Mouse (Mus musculus): Measurements from ENCODE around the gene Polm.

Polm gene

DNA sequence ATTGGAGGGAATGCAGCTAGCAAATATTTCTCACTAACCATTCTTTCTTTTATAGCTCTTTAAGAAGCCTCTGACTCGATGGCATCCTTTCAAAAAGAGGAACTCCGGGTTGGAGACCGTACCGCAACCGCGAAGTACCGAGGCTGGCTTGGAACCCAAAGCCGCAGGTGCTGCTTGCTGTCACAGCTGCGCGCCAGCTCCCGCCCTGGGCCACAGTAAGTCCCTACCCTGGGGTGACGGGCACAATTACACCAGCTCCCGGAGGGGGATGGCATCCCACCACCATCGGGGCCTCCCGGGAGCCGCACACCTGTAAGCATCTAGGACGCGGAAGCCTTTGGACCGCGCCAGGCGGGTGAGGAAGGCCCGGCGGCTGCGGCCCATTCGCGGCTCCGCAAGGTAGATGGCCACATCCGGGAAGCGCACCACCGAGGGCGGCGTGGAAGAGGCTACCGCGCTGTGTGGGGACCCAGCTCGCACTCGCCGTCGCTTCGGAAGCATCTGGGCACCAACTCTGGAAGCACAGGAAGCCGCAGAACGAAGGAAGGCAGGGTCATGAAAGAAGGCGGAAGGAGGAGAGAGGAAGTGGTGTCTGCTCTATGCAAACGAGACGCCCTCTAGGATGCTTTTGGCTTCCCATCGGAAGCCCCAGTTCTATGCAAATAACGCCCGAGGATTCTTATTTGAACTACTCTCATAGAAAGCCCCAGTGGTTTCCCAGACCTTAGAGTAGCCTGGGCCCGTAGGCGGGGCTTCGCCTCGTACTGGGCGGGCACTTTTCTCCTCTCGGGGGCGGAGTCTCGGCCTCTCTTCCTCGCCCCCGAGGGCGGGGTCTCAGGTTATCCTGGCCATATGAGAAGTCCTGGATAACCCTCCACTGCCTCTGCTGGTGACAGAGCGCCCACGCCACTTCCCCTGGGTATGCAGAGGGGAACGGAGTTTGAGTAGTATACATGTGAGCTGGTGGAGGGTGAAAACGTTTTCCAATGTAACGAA is at the start of gene Polm:
Gene Polm (minus strand): TSS at position 766 of the 996 bp plus-strand sequence.
- peak; percentile 88 for DNase-seq (ENCODE audit: extremely low spot score, low read depth, low spot score)

GRCm38 (mm10) chr11:5887250-5887649 is 49.4 kb upstream of the Polm start:
- DNase-seq (ENCODE audit: extremely low spot score, low read depth, low spot score): no peak

GRCm38 (mm10) chr11:5886187-5886586 is 48.4 kb upstream of the Polm start:
- DNase-seq (ENCODE audit: extremely low spot score, low read depth, low spot score): no peak

DNA sequence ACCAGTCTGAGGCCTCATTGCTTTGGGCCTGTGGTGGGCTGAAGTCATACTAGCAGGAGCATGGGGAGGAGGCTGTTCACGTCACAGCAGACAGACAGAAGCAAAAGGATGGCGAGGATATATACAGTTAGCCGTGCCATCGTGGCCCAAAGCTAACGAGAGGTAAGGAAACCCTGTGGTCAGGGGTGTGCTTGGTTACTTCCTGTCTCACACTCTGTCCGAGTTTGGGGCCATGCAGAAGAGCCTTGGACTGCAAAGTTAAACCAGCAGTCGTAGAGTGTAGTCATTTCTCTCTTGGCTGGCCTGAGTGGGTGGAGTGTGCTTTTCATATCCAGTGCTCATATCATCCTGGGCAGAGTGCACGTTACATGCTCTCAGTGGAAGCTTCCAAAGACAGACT is 44.7 kb upstream of the Polm start:
- DNase-seq (ENCODE audit: extremely low spot score, low read depth, low spot score): no peak

- no peak for DNase-seq (ENCODE audit: extremely low spot score, low read depth, low spot score)
Measured at GRCm38 (mm10) chr11:5879905-5880304, 42.1 kb upstream of the Polm start.

DNA sequence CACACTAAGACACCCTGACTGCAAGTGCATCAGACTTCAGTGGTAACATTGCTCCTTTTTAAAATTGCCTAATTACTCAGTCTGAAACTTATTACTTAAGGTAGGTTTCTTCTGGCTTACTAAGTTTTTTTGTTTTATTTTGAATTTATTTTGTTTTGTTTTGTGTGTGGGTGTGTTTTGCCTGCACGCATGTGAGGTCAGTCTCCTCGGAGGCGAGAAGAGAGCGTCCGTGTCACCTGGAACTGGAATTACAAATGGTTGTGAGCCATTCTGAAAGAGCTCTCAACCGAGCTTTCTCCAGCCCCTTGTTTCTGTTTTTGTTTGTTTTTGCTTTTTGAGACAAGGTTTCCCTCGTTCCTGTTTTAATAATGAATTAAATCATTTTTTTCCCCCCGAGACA is 40.8 kb upstream of the Polm start:
- DNase-seq (ENCODE audit: extremely low spot score, low read depth, low spot score): no peak

DNA sequence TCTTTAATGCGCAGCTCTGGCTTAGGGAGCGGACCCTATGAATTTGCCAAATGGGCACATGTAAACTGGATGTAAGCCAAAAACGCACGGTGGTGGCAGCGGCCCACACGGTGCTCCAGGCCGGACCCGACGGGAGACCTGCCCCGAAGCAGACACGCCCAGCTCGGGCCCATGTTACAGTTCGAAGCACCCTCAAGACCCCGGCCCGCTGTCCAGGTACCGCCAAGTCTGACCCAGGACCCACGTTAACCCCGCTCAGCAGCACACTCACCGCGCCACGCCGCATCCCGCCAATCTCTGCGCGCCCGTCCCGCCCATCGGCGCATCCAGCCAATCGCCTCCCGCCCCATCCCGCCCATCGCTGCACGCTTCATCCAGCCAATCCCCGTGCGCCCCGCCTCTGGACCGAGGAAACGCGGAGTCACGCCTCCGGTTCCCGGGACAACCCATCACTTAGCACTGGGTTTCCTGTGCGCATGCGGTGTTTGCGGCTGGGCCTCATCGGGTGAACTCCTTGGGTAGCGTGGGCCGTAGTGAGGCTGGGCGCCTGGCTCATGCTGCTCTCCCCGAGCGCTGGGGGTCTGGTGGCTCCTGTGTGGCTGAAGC is 40.2 kb upstream of the Polm start, which contains the start of gene Pold2:
Gene Pold2 (minus strand): TSS at position 372 of the 606 bp plus-strand sequence.
- peak; percentile 94 for DNase-seq (ENCODE audit: extremely low spot score, low read depth, low spot score)

DNA sequence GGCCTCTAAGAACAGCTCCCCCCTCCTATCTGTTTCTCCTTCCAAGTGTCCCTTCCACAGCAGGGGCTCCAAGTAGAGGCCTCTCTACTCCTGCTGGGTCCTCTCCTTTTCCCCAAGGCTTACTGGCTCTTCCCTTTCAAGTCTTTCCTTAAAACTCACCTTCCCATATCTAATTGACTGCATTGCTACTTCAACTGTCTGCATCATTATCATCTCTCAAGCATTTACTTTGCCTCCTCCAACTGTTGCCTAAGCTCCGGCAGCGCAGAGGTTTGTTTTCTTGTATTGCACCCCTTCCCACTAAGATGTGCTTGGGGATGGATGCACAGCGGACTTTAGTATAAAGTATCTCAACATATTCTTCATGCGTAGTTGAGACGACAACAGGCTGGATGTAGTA is 39.6 kb upstream of the Polm start:
- DNase-seq (ENCODE audit: extremely low spot score, low read depth, low spot score): no peak

- DNase-seq (ENCODE audit: extremely low spot score, low read depth, low spot score): no peak
Measured at GRCm38 (mm10) chr11:5873192-5873591, 35.4 kb upstream of the Polm start.

- DNase-seq (ENCODE audit: extremely low spot score, low read depth, low spot score): no peak
Measured at GRCm38 (mm10) chr11:5872707-5873106, 34.9 kb upstream of the Polm start.

- no peak for DNase-seq (ENCODE audit: extremely low spot score, low read depth, low spot score)
Measured at GRCm38 (mm10) chr11:5870069-5870468, 32.3 kb upstream of the Polm start.

DNA sequence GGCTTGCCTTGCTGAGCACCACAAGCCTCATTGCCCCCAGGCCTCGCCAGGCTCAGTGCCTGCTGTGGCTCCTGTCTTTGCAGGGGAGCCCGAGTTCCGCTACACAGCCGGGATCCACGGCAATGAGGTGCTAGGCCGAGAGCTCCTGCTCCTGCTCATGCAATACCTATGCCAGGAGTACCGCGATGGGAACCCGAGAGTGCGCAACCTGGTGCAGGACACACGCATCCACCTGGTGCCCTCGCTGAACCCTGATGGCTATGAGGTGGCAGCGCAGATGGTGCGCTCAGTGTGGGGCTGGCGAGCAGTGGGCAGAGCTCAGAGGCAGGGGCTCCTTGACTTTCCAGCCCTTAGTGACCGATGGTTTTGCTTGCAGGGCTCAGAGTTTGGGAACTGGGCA is 31.5 kb upstream of the Polm start:
- no peak for DNase-seq (ENCODE audit: extremely low spot score, low read depth, low spot score)

DNA sequence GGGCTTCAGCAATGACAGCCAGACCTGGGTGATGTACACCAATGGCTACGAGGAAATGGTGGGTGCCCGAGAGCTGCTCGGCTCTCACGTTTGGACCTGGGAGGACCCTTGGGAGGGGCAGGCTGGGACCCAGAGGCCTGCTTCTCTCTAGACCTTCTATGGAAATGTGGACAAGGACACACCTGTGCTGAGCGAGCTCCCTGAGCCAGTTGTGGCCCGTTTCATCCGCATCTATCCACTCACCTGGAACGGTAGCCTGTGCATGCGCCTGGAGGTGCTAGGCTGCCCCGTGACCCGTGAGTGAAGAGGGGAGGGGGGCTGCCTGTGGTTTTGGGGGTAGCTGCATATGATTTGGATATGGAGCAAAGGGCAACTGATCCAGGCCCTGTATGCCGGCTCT is 30.5 kb upstream of the Polm start:
- no peak for DNase-seq (ENCODE audit: extremely low spot score, low read depth, low spot score)

DNA sequence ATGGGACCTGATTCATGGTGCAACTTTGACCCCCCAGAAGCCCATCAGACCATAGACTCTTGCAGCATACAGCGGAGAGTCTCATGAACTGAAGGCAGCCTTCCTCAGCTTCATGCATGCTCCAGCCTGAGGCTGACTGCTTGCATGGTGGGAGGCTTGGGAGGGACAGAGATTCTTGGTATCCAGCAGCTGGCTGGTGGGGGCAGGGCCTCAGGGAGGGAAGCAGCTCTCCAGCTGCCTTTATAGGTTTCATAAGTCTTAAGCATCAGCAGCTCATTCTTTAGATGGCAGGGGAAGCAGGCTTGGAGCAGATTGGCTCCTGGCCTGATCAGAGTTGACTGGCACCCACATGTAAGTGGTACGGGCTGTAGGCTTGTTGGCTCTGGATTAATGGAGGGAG is 29.4 kb upstream of the Polm start:
- no peak for DNase-seq (ENCODE audit: extremely low spot score, low read depth, low spot score)

GRCm38 (mm10) chr11:5862394-5863105 is 24.7 kb upstream of the Polm start:
- DNase-seq (ENCODE audit: extremely low spot score, low read depth, low spot score): no peak

- no peak for DNase-seq (ENCODE audit: extremely low spot score, low read depth, low spot score)
Measured at GRCm38 (mm10) chr11:5861678-5862393, 24.0 kb upstream of the Polm start, which contains the start of gene Aebp1. Gene Aebp1 (plus strand): TSS chr11:5861947.

DNA sequence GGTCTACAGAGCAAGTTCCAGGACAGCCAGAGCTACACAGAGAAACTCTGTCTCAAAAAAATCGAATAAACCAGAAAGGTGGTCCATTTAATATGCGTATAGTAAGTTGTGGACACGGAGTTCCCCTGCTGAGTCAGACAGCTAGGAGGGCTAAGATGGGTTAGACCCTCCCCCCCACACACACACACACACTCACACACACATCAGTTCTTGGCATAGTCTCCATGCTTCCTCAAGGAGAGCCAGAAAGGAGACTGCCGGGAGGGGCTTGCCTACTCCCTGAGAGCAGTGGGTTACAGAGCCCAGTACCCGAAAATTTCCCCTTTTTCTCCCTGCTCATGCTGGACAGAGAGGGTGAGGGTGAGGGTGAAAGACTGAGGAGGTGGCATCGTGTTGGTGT is 22.8 kb upstream of the Polm start:
- DNase-seq (ENCODE audit: extremely low spot score, low read depth, low spot score): no peak

DNA sequence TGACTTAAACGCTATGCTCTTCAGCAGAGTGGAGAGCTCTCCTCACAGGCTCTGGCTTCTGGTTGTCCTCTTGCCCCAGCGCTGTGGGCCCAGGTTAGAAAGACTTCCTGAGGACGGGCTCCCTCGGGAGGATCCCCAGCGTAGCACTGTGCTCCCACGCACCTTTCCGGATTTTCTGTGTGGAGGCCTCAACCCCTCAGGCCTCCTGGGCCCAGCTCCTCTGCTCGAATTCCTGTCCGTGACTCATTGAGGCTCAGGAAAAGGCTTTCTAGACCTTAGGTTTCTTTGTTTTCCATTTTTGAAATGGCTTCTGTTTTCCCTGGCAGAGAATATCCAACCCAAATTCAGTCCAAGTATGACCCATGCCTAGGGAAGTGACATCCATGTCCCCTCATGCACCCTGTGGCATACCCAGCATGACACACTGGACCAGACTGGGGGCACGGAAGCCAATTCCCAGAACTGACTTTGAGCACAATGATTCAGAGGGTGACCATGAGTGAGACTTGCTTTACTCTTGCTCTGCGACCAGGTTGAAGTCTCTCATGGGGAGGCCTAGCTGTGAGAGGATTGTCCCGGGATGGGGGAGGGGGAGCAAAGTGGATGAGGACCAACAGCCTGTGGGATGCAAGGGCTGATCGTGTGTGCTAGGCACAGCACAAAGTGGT is 22.2 kb upstream of the Polm start:
- no peak for DNase-seq (ENCODE audit: extremely low spot score, low read depth, low spot score)

DNA sequence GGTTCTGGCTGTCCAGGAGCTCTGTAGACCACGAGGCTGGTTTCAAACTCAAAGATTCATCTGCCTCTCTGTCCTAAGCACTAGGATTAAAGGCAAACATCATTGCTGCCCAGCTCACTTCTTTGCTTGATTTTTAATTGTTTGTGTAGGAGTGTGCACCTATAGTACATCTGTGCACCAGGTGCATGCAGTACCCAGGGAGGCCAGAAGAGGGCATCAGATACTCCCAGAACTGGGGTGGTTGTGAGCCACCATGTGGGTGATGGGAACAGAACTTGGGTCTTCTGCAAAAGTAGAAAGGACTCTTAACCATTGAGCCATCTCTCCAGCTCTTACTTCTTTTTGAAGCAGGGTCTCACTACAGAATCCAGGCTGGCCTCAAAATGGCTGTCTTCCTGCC is 20.9 kb upstream of the Polm start:
- no peak for DNase-seq (ENCODE audit: extremely low spot score, low read depth, low spot score)

GRCm38 (mm10) chr11:5856479-5857130 is 18.8 kb upstream of the Polm start:
- DNase-seq (ENCODE audit: extremely low spot score, low read depth, low spot score): no peak

Data from hindlimb bud, embryonic 11.5 days (tissue).